Mouse (Mus musculus) ES-Bruce4 (cell line): ENCODE measurements around the gene Pim3.

ENCODE experiments used
- CTCF ChIP-seq: IDR thresholded peaks from one replicate; pipeline ENCODE4 v1.8.1; 2011; ENCODE audit warnings: low read depth, low read length
- EP300 ChIP-seq: IDR thresholded peaks from 2 replicates; pipeline ENCODE4 v1.6.1; 2011; ENCODE audit warnings: low read depth, low read length; ENCODE audit not compliant: insufficient read depth
- POLR2A ChIP-seq: IDR thresholded peaks from one replicate; pipeline ENCODE4 v1.8.1; 2011; ENCODE audit warnings: low read length; ENCODE audit not compliant: insufficient read depth

GRCm38 (mm10) chr15:88881253-88882044 is 19.5 kb downstream of the Pim3 start:
- no peak for TF ChIP-seq CTCF
- TF ChIP-seq POLR2A, result no peak
- TF ChIP-seq EP300, result no peak
